9 mouse cellular contexts compared by ENCODE assay signal in the genomic region with DNA sequence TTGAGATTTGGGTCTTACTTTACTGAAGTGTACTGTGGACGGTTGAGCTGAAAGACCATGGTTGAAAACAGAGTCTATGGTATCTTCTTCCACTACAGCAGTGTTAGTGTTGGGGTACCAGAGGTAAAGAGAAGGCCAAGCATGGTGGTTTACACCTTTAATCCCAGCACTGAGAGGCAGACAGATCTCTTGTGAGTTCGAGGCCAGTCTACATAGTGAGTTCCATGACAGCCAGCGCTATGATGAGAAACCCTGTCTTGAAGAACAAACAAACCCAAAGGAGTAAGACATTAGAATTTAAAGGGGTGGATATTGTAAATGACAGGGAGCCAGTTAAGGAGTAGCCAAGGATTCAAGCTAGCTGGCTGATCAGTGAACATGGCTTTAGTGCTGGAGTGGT. TPM values are rescaled to one million over a fixed set of nuclear protein-coding genes. Genes with fewer than 3 reads are reported as not detected.
DNase-seq lines count a peak whose midpoint lies in the region; ATAC-seq and TF ChIP-seq lines count a peak whose summit lies in the region.
"Had no signal": no experiment of that assay in that cellular context is flagged by ENCODE, and none has a peak within 500 bp of the region (broad histone marks: within the 10 kb centered on the region; RNA-seq: fewer than 3 reads in every experiment).

No protein-coding gene starts in this region.

- peaks cover 4% of the 10 kb centered on the region; the same call in 1 of the 2 replicates for H3K4me1 ChIP-seq in heart, adult 2 months (ENCODE audit: control insufficient read depth, insufficient read depth, low read length)
- H3K4me1 ChIP-seq in forebrain, embryonic 11.5 days (replicated peaks; ENCODE audit: control insufficient read depth, insufficient read depth, low read length), result peaks cover 3% of the 10 kb centered on the region; the same call in 1 of the 2 replicates
- peaks cover 11% of the 10 kb centered on the region for H3K4me1 ChIP-seq in liver, embryonic 11.5 days (replicated peaks; ENCODE audit: control insufficient read depth, insufficient read depth, low read length)

- H3K4me3 ChIP-seq in heart, adult 2 months, result peak overlapping the region; percentile 64; the same call in 1 of the 2 replicates
- H3K4me3 ChIP-seq in forebrain, embryonic 11.5 days (ENCODE audit: low read depth, low read length), result peak overlapping the region; percentile 61
- H3K4me3 ChIP-seq in liver, embryonic 11.5 days (ENCODE audit: low read depth, low read length), result peak overlapping the region; percentile 70

- no peak for TF ChIP-seq EP300 in heart, adult 2 months (IDR thresholded peaks at IDR 0.05; ENCODE audit: insufficient read depth, low read depth, low read length)

- no peak for TF ChIP-seq POLR2A in heart, adult 2 months (IDR thresholded peaks at IDR 0.05; ENCODE audit: insufficient read depth, low read depth, low read length)

- intact Hi-C loops in heart, adult 2 months (cut with DNase I), result no loop called here
- intact Hi-C loops in left cerebral cortex, postnatal 10 days (cut with DNase I), result no loop called here

- no peak overlapping the region for H3K27ac ChIP-seq in heart, adult 2 months
- no peak overlapping the region; the same call in 1 of the 2 replicates for H3K27ac ChIP-seq in forebrain, embryonic 11.5 days (ENCODE audit: low read depth, low read length)
- peak overlapping the region; percentile 96 for H3K27ac ChIP-seq in liver, embryonic 11.5 days (ENCODE audit: low read depth, low read length)

- peaks cover 5% of the 10 kb centered on the region for H3K79me2 ChIP-seq in heart, adult 2 months (replicated peaks; ENCODE audit: control insufficient read depth, insufficient read depth, low read length)

- DNase-seq in heart, adult 2 months, result no peak
- no peak for DNase-seq in heart, adult 9 months (ENCODE audit: low spot score in 2 of 2)
- DNase-seq in 3T3-L1 (ENCODE audit: low read depth, low spot score) (peak; percentile 15), MN1 (ENCODE audit: low spot score) (no peak)
- no peak for DNase-seq in forebrain, embryonic 11.5 days (ENCODE audit: low spot score)
- no peak for DNase-seq in liver, embryonic 11.5 days (ENCODE audit: low spot score)
- no peak for DNase-seq in right cerebral cortex, postnatal 4 days
- DNase-seq in left cerebral cortex, postnatal 10 days (ENCODE audit: extremely low spot score in 1 of 2, low spot score in 2 of 2), result no peak
- DNase-seq: B cell, adult 2 months had no signal

- no peaks in the 10 kb centered on the region for H3K27me3 ChIP-seq in heart, adult 2 months (ENCODE audit: control insufficient read depth, insufficient read depth, low read length)
- no peaks in the 10 kb centered on the region for H3K27me3 ChIP-seq in forebrain, embryonic 11.5 days (ENCODE audit: control insufficient read depth, insufficient read depth, low read length)
- H3K27me3 ChIP-seq in liver, embryonic 11.5 days (replicated peaks; ENCODE audit: control insufficient read depth, insufficient read depth, low read length), result no peaks in the 10 kb centered on the region

- H3K9me3 ChIP-seq in forebrain, embryonic 11.5 days (ENCODE audit: control insufficient read depth, low read length), result no peaks in the 10 kb centered on the region
- no peaks in the 10 kb centered on the region for H3K9me3 ChIP-seq in liver, embryonic 11.5 days (ENCODE audit: control insufficient read depth, low read length)

- peak overlapping the region; percentile 70 for H3K4me2 ChIP-seq in forebrain, embryonic 11.5 days (ENCODE audit: low read depth, low read length, severe bottlenecking)
- H3K4me2 ChIP-seq in liver, embryonic 11.5 days, result peak overlapping the region; percentile 93

- WGBS in heart, adult 2 months, result 53% methylated on average over 3 of the region's 3 CpGs
- 71% methylated on average over 3 of the region's 3 CpGs for WGBS in forebrain, embryonic 11.5 days
- WGBS in liver, embryonic 11.5 days, result 62% methylated on average over 3 of the region's 3 CpGs

- no peak for ATAC-seq in forebrain, embryonic 11.5 days (replicated peaks; ENCODE audit: low FRiP score)
- ATAC-seq in liver, embryonic 11.5 days (replicated peaks; ENCODE audit: low FRiP score), result no peak

- no peak for TF ChIP-seq CTCF in heart, adult 2 months (IDR thresholded peaks at IDR 0.05)

- peaks cover 2% of the 10 kb centered on the region; the same call in 1 of the 2 replicates for H3K36me3 ChIP-seq in heart, adult 2 months (ENCODE audit: control insufficient read depth, insufficient read depth, low read length)
- H3K36me3 ChIP-seq in forebrain, embryonic 11.5 days (ENCODE audit: control insufficient read depth, insufficient read depth, low read length), result no peaks in the 10 kb centered on the region
- H3K36me3 ChIP-seq in liver, embryonic 11.5 days (ENCODE audit: control insufficient read depth, insufficient read depth, low read length), result peaks cover 2% of the 10 kb centered on the region; the same call in 1 of the 2 replicates

- H3K9ac ChIP-seq in heart, adult 2 months (ENCODE audit: low read depth, low read length), result peak overlapping the region; percentile 81
- peak overlapping the region; percentile 93 for H3K9ac ChIP-seq in forebrain, embryonic 11.5 days (ENCODE audit: low read length)
- peak overlapping the region; percentile 86 for H3K9ac ChIP-seq in liver, embryonic 11.5 days (ENCODE audit: low read depth, low read length)

RNA-seq across cellular contexts. Expression of gene Ctc1, which starts 1.0 kb away (rescaled TPM):
- total RNA-seq in heart, adult 2 months (2021), result 10 to 100 TPM; 10.7 to 15.7 TPM
- polyA plus RNA-seq in heart, adult 2 months (2012; rRNA removed), result 21.5 and 26.8 TPM in 2 replicates
- 94.0 and 95.7 TPM in 2 replicates for polyA plus RNA-seq in forebrain, embryonic 11.5 days (2014; fragmentation: Nextera tagmentation; extraction: Ambion mirVana)
- polyA plus RNA-seq in liver, embryonic 11.5 days (2014; fragmentation: Nextera tagmentation; extraction: Ambion mirVana), result 57.5 and 60.5 TPM in 2 replicates
- 10 to 100 TPM; 48.1 to 49.2 TPM for total RNA-seq in left cerebral cortex, postnatal 10 days (2021)

RNA-seq across cellular contexts. Expression of gene Pfas, which starts 8.5 kb away (rescaled TPM):
- total RNA-seq in heart, adult 2 months (2021), result 1 to 10 TPM; 5.9 to 6.4 TPM
- polyA plus RNA-seq in heart, adult 2 months (2012; rRNA removed), result 8.5 and 11.5 TPM in 2 replicates
- 48.2 and 55.8 TPM in 2 replicates for polyA plus RNA-seq in forebrain, embryonic 11.5 days (2014; fragmentation: Nextera tagmentation; extraction: Ambion mirVana)
- 60.2 and 64.9 TPM in 2 replicates for polyA plus RNA-seq in liver, embryonic 11.5 days (2014; fragmentation: Nextera tagmentation; extraction: Ambion mirVana)
- 10 to 100 TPM; 24.4 to 28.1 TPM for total RNA-seq in left cerebral cortex, postnatal 10 days (2021)

RNA-seq across cellular contexts. Expression of gene Aurkb, which starts 28.7 kb away (rescaled TPM):
- total RNA-seq in heart, adult 2 months (2021), result under 1 TPM; 0.21 to 0.59 TPM
- 0.61 and 1.1 TPM in 2 replicates for polyA plus RNA-seq in heart, adult 2 months (2012; rRNA removed)
- 199 and 209 TPM in 2 replicates for polyA plus RNA-seq in forebrain, embryonic 11.5 days (2014; fragmentation: Nextera tagmentation; extraction: Ambion mirVana)
- polyA plus RNA-seq in liver, embryonic 11.5 days (2014; fragmentation: Nextera tagmentation; extraction: Ambion mirVana), result 168 and 170 TPM in 2 replicates
- total RNA-seq in left cerebral cortex, postnatal 10 days (2021), result 1 to 10 TPM; 3.0 to 3.1 TPM

RNA-seq across cellular contexts. Expression of gene Rangrf, which starts 41.8 kb away (rescaled TPM):
- 100 to 1,000 TPM in 1 of 2 experiments, 10 to 100 TPM in 1; 80.7 to 100 TPM for total RNA-seq in heart, adult 2 months (2021)
- 145 and 169 TPM in 2 replicates for polyA plus RNA-seq in heart, adult 2 months (2012; rRNA removed)
- 64.8 and 67.8 TPM in 2 replicates for polyA plus RNA-seq in forebrain, embryonic 11.5 days (2014; fragmentation: Nextera tagmentation; extraction: Ambion mirVana)
- 94.4 and 97.5 TPM in 2 replicates for polyA plus RNA-seq in liver, embryonic 11.5 days (2014; fragmentation: Nextera tagmentation; extraction: Ambion mirVana)
- total RNA-seq in left cerebral cortex, postnatal 10 days (2021), result 10 to 100 TPM; 17.2 to 17.5 TPM

RNA-seq across cellular contexts. Expression of gene Borcs6, which starts 42.8 kb away (rescaled TPM):
- 10 to 100 TPM; 15.3 to 17.8 TPM for total RNA-seq in heart, adult 2 months (2021)
- polyA plus RNA-seq in heart, adult 2 months (2012; rRNA removed), result 13.0 and 14.2 TPM in 2 replicates
- polyA plus RNA-seq in forebrain, embryonic 11.5 days (2014; fragmentation: Nextera tagmentation; extraction: Ambion mirVana), result 7.9 and 9.2 TPM in 2 replicates
- 5.9 and 6.6 TPM in 2 replicates for polyA plus RNA-seq in liver, embryonic 11.5 days (2014; fragmentation: Nextera tagmentation; extraction: Ambion mirVana)
- total RNA-seq in left cerebral cortex, postnatal 10 days (2021), result 10 to 100 TPM; 21.9 to 25.5 TPM

Comparison
In these comparisons a context has a peak if more than half of its experiments do, and no peak if none do; other contexts are left out.
1. RNA of gene Aurkb, which starts 28.7 kb away (polyA plus RNA-seq): 199 to 209 TPM in forebrain, embryonic 11.5 days and 168 to 170 TPM in liver, embryonic 11.5 days; 0.61 to 1.1 TPM in heart, adult 2 months; every median in the first group is over 10 times any median in the second.
2. Peak in every context shown above with its lines, with median percentiles within 50 percentile points of each other: H3K4me3 ChIP-seq and H3K9ac ChIP-seq.